Mouse (Mus musculus) heart, postnatal 10 days (tissue): ENCODE data around the gene Olfr814. TPM values are rescaled to one million over a fixed set of nuclear protein-coding genes. Genes with fewer than 3 reads are reported as not detected.
"Not testable (repeated sequence)": the region's sequence is repeated elsewhere in the genome, so short reads cannot be mapped to it uniquely, and the experiment has no call there.

Experiments used
- DNase-seq, 2 experiments: peaks; one replicate each; pipeline ENCODE4 v3.0.0; 2021
- intact Hi-C: fragments of 180-260 bp; cut with DNase I; formaldehyde crosslinking; loops from one replicate; pipeline ENCODE4 v1.15.1; 2025
- total RNA-seq, 2 experiments: library from RNA; stranded (reverse); gene quantifications; 2 replicates each; pipeline ENCODE4 v1.2.3; 2021

Gene Olfr814
- total RNA-seq, result not detected

DNA sequence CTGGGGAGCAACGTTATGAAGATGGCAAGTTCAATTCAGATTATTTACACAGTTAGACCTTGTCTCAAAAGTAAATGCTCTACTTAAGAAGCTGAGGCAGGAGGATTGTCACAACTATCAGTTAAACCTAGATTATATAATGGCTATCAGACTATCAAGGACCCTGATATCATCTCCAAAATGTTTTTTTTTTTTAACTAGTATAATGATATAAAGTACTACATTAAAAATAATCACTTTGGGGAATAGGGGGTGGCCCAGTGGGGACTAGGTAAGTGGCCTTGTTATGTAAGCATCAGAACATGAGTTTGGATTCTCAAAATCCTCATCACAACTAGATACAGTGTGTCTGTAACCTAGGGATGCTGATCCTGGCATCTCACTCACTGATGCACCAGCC is at the start of gene Olfr814:
Gene Olfr814 (minus strand): TSS at position 101 of the 400 bp plus-strand sequence.
- intact Hi-C loops, DNase-seq: not testable (repeated sequence)

DNA sequence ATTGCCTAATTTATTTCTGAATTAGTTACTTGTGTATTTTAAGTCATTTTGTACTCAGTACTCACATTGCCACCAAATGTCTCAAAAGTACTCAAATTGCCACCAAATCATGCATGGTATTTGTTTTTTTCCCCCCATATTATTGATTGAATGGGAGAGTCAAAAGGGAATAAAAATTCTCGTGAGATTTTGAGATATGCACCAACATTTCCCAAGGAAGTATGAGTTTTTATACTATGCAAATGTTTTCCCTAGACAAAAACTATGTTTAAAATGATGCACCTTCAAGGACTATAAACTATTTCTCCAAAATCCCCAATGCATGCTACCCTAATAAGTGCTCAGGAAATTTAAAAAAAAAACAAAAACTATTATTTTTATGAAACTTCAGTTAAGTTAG is 35.8 kb upstream of the Olfr814 start, which contains the start of gene Olfr816:
Gene Olfr816 (minus strand): TSS at position 101 of the 400 bp plus-strand sequence.
- DNase-seq, result no peak
- intact Hi-C loops, result no loop called here

DNA sequence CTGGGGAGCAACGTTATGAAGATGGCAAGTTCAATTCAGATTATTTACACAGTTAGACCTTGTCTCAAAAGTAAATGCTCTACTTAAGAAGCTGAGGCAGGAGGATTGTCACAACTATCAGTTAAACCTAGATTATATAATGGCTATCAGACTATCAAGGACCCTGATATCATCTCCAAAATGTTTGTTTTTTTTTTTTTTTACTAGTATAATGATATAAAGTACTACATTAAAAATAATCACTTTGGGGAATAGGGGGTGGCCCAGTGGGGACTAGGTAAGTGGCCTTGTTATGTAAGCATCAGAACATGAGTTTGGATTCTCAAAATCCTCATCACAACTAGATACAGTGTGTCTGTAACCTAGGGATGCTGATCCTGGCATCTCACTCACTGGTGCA is 26.1 kb upstream of the Olfr814 start, which contains the start of gene Olfr815:
Gene Olfr815 (minus strand): TSS at position 101 of the 400 bp plus-strand sequence.
- DNase-seq, intact Hi-C loops: not testable (repeated sequence)

DNA sequence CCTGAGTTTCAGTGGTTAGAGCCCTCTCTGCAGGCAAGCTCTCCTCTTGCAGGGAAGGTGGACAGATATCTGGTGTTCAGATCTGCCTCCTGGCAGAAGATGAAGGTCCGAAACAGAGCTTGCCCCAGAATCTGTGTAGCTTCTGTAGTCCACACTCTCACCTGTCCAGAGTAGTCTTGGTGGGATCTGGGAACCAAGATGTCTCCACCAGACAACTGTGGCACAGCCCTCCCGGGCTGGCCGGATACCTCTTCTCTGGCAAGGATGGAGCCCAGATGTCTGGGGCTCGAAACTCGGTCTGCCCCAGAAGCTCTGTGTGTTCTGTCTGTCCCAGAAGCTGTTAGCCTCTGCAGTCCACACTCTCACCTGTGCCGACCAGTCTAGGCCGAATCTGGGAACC is 6.3 kb upstream of the Olfr814 start:
- DNase-seq, result no peak
- intact Hi-C loops, result no loop called here

DNA sequence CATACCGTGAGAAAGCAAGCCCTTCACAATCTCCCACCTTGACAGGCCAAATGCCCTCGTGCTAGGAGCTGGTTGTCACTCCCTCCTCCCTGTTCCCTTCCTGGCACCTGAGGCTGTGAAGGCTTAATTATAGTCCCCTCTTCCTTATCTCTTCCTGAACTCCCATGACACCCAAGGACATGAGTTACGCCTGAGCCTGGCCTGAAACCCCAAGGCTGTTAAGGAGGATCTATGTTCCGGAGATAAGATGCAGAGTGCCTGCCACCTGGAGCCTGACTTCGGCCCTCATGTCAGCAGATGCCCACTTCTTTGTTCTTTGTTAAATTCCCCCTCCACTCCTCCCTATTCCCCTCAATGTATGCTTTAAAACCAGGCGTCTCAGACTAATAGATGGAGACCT is 5.8 kb upstream of the Olfr814 start:
- intact Hi-C loops, DNase-seq: not testable (repeated sequence)

DNA sequence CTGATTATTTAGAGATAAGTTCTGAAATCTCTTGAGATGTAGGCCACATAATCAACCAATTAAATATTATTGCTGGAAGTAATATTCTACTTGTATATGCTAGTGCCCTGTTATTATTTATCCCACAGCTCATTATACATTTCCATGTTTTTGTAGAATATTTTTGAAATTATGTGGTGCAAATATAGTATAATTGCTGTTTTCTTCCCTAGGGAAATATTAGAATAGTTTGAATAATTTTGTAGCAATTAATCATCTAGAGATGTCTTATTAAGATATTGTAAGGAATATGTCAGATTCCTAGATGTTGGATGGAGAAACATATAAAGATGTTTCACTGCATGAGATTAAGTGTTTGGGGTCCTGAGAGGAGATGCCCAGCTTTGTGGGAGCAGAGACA is 24.6 kb downstream of the Olfr814 start, which contains the start of gene Olfr813:
Gene Olfr813 (plus strand): TSS at position 301 of the 400 bp plus-strand sequence.
- no peak for DNase-seq
- intact Hi-C loops, result no loop called here

DNA sequence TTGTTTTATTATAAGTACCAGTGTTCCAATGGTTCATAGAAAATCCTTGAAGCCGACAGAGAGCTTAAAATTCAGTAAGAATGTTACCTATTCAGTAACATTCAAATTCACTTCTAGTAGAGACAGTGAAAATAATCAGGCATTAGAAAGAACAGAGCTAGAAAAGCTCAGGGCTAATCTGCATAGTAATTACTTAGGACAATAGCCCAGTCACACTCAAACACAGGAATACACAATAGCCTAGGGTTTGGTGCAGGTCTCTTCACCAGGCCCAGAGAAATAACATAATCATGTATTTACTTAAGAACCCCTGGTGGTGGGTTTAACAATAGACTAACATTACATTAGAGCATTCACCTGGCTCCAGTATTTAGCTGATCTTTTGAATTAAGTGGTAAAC is 32.3 kb downstream of the Olfr814 start:
- intact Hi-C loops, result no loop called here
- DNase-seq, result no peak

DNA sequence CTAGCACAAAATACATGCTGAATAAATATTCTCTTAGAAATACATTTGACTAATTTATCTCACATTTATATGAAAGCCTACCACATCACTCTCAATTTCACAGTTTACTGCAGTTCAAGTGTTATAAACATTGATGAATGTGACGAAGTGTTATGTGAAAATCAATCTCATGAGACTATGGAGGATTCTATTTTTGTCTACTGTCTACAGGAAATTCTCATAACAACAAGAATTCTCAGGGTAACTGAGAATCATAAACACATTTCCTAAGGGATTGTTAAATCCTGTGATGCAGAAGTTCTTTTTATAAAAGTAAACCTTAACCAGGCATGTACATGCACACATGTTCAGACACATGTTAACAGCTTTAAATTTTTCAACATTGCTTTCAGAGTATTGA is 33.7 kb downstream of the Olfr814 start, which contains the start of gene Olfr812:
Gene Olfr812 (minus strand): TSS at position 101 of the 400 bp plus-strand sequence.
- intact Hi-C loops, result no loop called here
- DNase-seq, result no peak

Other genes with a start within 250 kb of the Olfr814 start
- not detected for gene Olfr799, start 242.4 kb downstream of the Olfr814 start, total RNA-seq
- not detected for gene Olfr800, start 222.2 kb downstream of the Olfr814 start, total RNA-seq
- not detected for gene Olfr801, start 206.0 kb downstream of the Olfr814 start, total RNA-seq
- gene Olfr802, start 191.7 kb downstream of the Olfr814 start, total RNA-seq, result not detected
- gene Olfr803, start 185.6 kb downstream of the Olfr814 start, total RNA-seq, result not detected
- not detected for gene Olfr804, start 176.6 kb downstream of the Olfr814 start, total RNA-seq
- gene Olfr805, start 150.5 kb downstream of the Olfr814 start, total RNA-seq, result not detected
- gene Olfr806, start 137.9 kb downstream of the Olfr814 start, total RNA-seq, result not detected
- not detected for gene Olfr807, start 122.1 kb downstream of the Olfr814 start, total RNA-seq
- not detected for gene Olfr808, start 114.4 kb downstream of the Olfr814 start, total RNA-seq
- not detected for gene Olfr809, start 105.2 kb downstream of the Olfr814 start, total RNA-seq
- gene Olfr810, start 84.9 kb downstream of the Olfr814 start, total RNA-seq, result not detected
- gene Olfr811, start 75.5 kb downstream of the Olfr814 start, total RNA-seq, result not detected
- not detected for gene Olfr812, start 33.8 kb downstream of the Olfr814 start, total RNA-seq
- gene Olfr813, start 24.5 kb downstream of the Olfr814 start, total RNA-seq, result not detected
- not detected for gene Olfr815, start 26.0 kb upstream of the Olfr814 start, total RNA-seq
- not detected for gene Olfr816, start 35.7 kb upstream of the Olfr814 start, total RNA-seq
- not detected for gene Olfr818, start 69.2 kb upstream of the Olfr814 start, total RNA-seq
- not detected for gene Olfr819, start 87.4 kb upstream of the Olfr814 start, total RNA-seq
- not detected for gene Olfr247, start 96.3 kb upstream of the Olfr814 start, total RNA-seq
- gene Gm10310, start 105.2 kb upstream of the Olfr814 start, total RNA-seq, result not detected
- not detected for gene Olfr820, start 132.8 kb upstream of the Olfr814 start, total RNA-seq
- gene Olfr821, start 150.5 kb upstream of the Olfr814 start, total RNA-seq, result not detected
- gene Olfr822, start 191.4 kb upstream of the Olfr814 start, total RNA-seq, result not detected
- not detected for gene Olfr823, start 235.5 kb upstream of the Olfr814 start, total RNA-seq